Mouse (Mus musculus) heart, adult 9 months (tissue): ENCODE measurements at regions not wholly inside any gene's neighbourhood (a gene's known extent, or its start where the extent isn't known, plus 50 kb on each side); places are given as distances from the start of the nearest gene placed in this dataset.
"Not testable (repeated sequence)": the region's sequence is repeated elsewhere in the genome, so short reads cannot be mapped to it uniquely, and the experiment has no call there.

Experiments
- DNase-seq, 2 experiments: peaks; one replicate each; pipeline ENCODE4 v3.0.0; 2022; ENCODE audit warnings: low spot score in 2 of 2

DNA sequence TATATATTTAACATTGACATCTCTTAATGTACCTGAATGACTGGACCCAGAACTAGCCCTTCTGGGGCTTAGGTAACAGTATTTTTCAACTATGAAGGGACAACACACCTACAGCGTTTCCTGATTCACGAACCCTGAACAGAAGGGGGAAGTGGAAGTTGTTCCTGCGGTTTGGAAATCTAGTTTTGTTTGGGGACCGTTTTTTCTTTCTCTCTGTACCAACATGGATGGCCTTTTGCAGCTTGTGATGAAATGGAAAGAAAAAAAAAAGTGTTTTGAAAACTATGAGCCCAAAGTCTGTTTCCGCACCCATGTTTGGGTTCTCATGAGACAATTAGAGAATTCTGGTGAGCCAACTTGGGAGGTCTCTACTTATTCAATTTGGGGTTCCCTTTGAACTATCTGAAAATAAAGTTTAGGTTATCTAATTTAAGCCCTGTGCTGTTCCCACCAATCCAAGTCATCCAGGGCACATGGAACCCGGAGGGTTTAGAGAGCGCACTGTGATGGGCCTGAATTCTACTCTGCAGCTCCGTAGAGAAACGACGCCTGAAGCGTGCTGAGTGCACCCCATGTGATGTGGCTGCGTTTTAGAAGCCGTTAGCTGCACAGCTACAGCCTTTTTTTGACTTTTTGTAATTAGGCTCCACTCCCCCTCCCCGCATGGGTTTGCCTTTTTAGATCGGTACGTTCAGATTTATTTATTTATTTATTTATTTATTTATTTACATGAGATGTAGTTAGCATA lies 137.0 kb upstream of the Rapgef5 start:
- DNase-seq: no peak

DNA sequence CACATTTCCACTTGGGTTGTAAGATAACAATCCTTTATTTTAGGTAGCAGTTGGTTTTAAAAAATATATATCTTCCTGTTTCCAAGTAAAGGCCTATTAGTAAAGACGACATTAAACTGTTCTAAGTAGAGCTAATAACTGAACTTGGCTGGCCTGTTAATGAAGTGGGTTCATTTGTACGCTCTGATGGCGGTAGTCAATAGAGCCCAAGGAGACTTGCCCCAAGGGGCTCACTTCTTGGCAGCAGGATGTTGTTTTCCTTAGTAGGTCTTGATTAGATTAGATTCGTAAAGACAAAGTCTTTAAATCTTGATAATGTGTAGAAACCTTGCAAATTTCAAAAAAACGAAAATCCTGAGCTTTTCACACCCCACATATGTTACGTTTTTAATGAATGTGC lies 135.4 kb upstream of the Rapgef5 start:
- no peak for DNase-seq

GRCm38 (mm10) chr12:117382727-117383126 lies 133.6 kb upstream of the Rapgef5 start:
- not testable (repeated sequence) for DNase-seq

DNA sequence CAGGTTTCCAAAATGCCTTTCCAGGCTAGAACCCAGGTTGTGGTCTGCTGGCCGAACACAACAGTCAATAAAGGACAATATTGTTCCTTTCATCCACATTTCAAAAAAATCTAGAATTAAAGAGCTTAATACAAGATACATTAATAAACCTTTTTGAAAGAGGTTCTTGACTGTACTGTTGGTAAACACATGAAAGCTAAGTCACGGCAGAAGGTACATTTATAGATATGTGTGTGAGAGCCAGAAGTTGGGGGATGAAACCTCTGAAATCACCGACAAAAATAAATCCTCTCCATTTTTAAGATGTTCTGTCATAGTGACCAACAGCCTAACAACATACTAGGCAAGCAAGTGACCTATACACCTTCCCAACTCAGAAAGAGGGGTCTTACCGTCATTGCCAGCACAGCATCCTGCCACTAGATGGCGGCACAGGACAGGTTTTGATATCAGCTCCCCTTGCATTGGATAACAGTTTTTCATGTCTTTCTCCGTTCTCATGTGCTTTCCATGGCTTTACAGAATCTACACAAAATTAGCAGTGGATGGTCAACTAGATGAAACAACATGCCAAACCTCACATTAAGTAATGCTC lies 131.1 kb upstream of the Rapgef5 start:
- peak; percentile 45 to 61 for DNase-seq

DNA sequence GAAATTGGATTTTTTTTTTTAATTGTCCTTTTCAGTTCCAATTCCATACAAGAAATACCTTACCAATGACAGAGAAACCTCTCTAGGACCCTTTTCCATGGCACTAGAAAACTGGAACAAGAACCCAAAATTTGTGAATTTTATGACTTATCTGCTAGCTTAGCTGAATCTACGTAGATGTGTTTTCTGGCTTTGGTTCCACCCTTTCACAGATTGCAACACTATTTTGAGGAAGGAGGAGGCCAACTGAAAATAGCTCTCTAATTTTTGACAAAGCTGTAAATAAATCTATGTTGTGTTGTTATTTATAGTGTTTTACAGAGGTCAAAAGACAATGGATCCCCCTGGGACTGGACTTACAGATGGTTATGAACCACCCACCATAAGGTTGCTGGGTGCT lies 130.6 kb upstream of the Rapgef5 start:
- DNase-seq: no peak

- no peak for DNase-seq
Observed at GRCm38 (mm10) chr12:117386957-117387356, 129.3 kb upstream of the Rapgef5 start.

DNA sequence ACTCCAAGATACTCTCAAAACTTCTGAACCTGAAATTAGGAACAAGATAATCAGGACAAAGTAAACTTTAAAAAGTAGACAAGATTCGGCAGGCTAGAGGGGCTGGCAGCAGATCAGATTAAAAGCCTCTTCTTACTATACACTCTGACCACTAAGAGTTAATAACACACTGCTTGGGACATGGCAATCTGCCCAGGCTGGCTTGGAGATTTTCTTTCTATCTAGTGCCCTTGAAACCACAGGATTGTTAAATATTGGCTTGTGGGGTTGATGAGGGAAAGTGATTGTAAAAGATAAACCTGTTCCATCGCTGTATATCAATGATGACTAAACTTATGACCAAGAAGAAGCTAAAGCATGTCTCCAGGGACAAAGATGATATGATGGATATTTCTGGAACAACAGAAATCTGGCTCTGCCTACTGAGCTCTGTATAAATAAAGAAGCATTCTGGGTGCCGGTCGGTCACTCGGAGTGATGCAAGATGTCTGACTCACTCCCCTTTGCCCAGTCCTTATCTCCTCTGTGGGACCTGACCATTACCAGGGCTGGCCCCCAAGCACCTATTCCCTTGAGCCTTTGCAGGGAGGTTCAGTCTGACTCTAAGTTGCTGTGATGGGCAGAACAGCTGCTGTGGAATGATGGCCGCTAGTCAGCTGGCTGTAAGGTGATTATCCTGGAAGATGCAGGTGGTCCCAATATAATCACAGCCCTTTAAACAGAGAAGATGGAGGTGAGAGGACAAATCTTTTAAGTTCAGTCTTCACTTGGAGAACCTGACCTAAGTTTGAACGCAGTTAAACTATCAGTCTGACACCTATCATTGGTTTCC lies 126.5 kb upstream of the Rapgef5 start:
- no peak for DNase-seq

- DNase-seq: no peak
Observed at GRCm38 (mm10) chr12:117397512-117397911, 118.8 kb upstream of the Rapgef5 start.

DNA sequence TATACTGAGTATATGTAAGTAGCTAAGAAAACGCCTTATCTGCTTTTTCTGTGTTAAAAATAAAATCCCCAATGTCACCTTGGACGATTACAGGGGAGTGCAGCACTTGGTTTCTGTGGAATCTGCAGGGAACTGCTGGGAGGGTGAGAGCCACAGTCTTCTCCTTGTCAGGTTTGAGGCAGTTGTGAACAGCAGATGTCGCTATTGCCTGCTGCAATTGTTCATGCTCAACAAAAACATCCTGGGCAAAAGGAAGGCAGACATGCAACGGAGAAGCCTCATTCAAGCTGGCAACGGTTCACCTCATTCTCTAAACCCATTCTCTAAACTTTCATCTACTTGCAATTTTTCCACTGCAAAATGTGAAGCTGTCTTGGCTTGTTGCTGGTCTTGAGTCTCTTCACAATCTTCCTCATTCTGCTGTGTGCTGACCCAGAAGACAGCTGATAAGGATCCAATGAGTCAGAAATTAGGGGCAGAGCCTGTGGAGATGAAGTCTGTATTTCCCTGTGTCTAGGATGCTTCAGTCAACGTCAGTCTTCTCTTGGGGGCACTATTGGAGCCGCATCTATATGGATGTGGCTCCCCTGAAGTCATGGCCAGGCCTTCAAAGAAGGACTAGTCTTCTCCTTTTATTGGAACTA lies 112.6 kb upstream of the Rapgef5 start:
- peak; percentile 43 to 64 for DNase-seq

GRCm38 (mm10) chr12:117404157-117404752 lies 112.0 kb upstream of the Rapgef5 start:
- DNase-seq: peak in 1 of 2 experiments; percentile 53

DNA sequence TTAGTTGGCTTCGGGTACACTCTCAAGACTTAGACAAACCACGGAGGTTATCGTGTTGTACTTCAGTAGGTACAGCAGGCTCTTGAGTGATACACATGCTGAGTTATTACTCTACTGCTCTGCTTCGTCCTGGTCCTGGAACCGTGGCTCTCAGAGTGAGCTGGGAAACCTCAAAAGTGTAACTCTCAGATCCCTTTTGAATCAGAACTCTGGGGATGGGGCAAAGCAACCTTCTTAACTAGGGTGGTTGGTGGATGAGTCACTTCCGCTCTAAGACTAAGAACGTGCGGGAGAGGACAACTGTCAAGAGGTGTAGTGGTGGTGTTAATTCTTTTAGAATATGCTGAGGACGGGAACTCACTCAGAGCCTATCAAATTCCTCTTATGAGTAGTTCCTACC lies 109.4 kb upstream of the Rapgef5 start:
- no peak for DNase-seq

GRCm38 (mm10) chr12:117410604-117411003 lies 105.7 kb upstream of the Rapgef5 start:
- peak; percentile 17 to 49 for DNase-seq

DNA sequence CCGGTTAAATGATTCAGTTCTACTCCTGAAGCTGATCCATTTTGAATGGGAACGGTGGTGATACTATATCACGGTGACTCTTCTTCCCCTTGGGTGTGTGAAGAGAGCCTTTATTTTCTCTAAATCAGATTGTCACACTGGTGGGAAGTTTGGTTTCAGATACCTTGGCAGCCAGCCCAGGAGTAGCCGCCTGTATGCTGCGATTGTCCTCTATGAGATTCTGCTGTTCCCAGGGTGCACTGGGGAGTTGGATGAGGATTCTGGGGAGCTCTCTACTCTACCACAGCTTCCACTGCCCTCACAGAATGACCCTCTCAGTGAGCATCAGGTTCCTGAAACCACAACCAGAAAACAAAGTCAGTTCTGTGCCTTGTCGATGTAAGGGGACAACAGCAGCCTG lies 104.0 kb upstream of the Rapgef5 start:
- peak; percentile 48 to 54 for DNase-seq

- DNase-seq: no peak
Observed at GRCm38 (mm10) chr12:117412779-117413505, 103.3 kb upstream of the Rapgef5 start.

DNA sequence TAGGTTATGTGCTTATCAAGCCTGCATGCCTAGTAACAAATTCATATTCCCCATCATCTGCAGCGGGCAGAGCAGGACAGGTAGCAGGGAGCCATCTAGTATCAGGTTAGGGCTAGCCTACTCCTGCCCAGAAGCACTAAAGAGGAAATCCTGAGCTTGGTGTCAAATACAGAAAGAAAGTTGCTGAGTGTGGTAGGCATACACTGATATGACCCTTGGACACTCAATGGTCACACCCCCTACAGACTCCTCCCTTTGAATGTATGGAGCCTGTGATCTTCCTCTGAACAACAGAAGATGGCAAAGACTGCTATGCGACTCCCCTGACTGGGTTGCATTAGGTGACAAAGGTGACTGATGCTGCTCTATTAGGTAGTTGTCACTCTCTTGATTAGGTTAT lies 102.3 kb upstream of the Rapgef5 start:
- DNase-seq: no peak

- DNase-seq: no peak
Observed at GRCm38 (mm10) chr12:117415146-117415545, 101.1 kb upstream of the Rapgef5 start.

DNA sequence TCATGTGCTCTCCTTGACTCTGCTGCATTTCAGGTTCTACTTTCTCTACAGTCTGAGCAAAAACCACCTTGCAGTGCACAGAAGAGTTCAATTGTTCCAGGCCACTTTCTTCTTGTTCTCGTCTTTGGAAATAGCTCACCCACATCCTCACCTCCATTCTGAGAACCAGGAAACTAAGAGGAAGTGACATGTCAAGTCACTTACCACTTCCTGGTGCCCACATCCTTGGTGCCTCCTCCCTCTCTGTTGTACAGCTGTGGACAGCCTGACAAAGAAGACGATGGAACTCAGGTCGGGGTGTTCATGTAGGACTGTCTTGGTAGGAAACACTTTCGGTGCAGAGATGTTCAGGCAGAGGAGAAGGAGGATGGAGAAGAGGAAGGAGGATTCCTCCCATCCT lies 98.3 kb upstream of the Rapgef5 start:
- DNase-seq: no peak

DNA sequence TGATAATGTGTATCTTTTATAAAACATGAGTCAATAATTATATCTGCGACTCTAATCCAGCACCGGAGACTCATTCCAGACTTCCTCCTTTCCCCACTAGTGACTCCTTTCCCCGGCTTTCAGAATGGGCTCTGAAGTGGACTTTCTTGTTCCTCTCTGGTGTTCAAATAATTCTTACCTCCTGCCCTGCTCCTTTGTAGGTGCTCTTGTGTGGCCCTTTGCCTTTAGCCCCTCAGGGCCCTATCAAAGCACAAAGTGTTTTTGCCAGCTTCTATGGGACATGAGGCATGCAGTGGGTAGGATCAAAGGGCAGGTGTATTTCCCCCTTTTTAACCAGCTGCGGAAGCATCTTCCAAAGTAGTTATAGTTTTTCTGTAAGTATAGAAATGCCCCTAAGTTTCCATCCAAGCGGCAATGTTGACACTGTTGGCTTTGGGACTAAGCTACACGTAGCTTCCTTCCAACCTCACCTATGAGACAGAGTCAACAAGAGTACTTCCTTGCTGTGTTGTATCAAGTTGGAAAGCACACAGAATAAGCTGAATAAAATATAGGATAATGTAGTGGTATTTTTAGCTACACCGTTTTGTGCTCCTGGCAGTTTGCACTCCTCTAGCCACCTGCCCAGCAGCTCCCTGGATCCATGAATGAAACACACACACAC lies 93.8 kb upstream of the Rapgef5 start:
- DNase-seq: no peak

DNA sequence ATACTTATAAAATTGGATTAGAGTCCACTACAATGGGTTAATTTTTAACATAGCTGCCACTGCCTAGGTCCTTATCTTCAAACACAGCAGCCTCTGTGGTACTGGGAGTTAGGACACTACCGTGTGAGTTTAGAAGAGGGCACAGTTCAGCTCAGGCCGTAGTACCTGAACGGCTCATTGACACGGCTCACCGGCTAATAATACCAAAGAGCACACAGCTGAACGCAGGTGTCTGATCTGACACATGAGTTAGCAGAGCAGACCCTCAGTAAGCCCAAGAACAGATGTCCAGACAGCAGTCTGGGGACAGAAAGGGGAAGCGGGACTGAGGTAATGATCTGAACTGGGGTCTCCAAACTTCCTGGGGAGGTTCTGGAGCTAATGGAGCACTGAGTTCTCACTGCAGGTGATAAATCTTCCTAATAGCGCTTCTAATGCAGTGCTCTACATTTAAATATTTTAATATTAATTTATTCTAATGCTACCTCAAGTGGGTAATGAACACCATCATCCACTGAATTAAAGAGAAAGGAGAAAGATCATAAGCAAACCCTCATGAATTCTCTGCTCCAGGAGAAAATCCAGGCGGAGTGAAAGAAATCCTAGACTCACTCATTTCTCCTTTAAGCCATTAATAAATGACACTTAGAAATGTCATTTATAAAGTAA lies 90.8 kb upstream of the Rapgef5 start:
- no peak for DNase-seq

- peak in 1 of 2 experiments; percentile 31 for DNase-seq
Observed at GRCm38 (mm10) chr12:117427431-117427830, 88.8 kb upstream of the Rapgef5 start.
